Mouse (Mus musculus) lung, postnatal 0 days (tissue): ENCODE data around the gene Tusc2. TPM values are rescaled to one million over a fixed set of nuclear protein-coding genes. Genes with fewer than 3 reads are reported as not detected.
A peak's percentile ranks its signal among the peaks of the same experiment; 100 is the strongest.

Experiments
- ATAC-seq: fragments of 200-750 bp; cut with Nextera tagmentation; 2 replicates; pipeline ENCODE4 v1.8.0; 2017; ENCODE audit warnings: moderate library complexity
- DNase-seq: peaks from one replicate; pipeline ENCODE4 v3.0.0-alpha.2; 2016; ENCODE audit warnings: low spot score
- H3K27ac ChIP-seq: fragments of 300-500 bp; sonication (generic); 2 replicates; pipeline ENCODE4 v1.5.1; 2014; ENCODE audit warnings: antibody characterized with exemption, mild to moderate bottlenecking, low read length, mixed read lengths
- H3K27me3 ChIP-seq: fragments of 300-500 bp; sonication (generic); replicated peaks from 2 replicates; pipeline ENCODE4 v1.6.1; 2014; ENCODE audit warnings: low read length, mixed read lengths; ENCODE audit not compliant: insufficient read depth
- H3K36me3 ChIP-seq: fragments of 300-500 bp; sonication (generic); 2 replicates; pipeline ENCODE4 v1.6.1; 2014; ENCODE audit warnings: low read length, mixed read lengths; ENCODE audit not compliant: insufficient read depth
- H3K4me1 ChIP-seq: fragments of 300-500 bp; sonication (generic); 2 replicates; pipeline ENCODE4 v1.6.1; 2014; ENCODE audit warnings: antibody characterized with exemption, low read depth, low read length, mixed read lengths; ENCODE audit not compliant: insufficient read depth
- H3K4me2 ChIP-seq: fragments of 300-500 bp; sonication (generic); replicated peaks from 2 replicates; pipeline ENCODE4 v1.6.1; 2014; ENCODE audit warnings: low read depth, mild to moderate bottlenecking, low read length, moderate library complexity, mixed read lengths
- H3K4me3 ChIP-seq: fragments of 300-500 bp; sonication (generic); 2 replicates; pipeline ENCODE4 v1.5.1; 2014; ENCODE audit warnings: low read depth, low read length
- H3K9ac ChIP-seq: fragments of 300-500 bp; sonication (generic); replicated peaks from 2 replicates; pipeline ENCODE4 v1.6.1; 2014; ENCODE audit warnings: low read depth, mild to moderate bottlenecking
- H3K9me3 ChIP-seq: fragments of 300-500 bp; sonication (generic); 2 replicates; pipeline ENCODE4 v1.6.1; 2016; ENCODE audit warnings: low read length, mixed read lengths
- CTCF ChIP-seq: IDR thresholded peaks from 2 replicates; pipeline ENCODE4 v1.5.1; 2016; ENCODE audit warnings: antibody characterized with exemption, mild to moderate bottlenecking
- EP300 ChIP-seq: IDR thresholded peaks from 2 replicates; pipeline ENCODE4 v1.6.1; 2016; ENCODE audit warnings: antibody characterized with exemption, mild to moderate bottlenecking, control low read depth
- WGBS: fragments of 180-500 bp; shearing (Covaris S2); extraction: QIAGEN DNeasy Blood & Tissue Kit; methylation state at CpG from one replicate; pipeline ENCODE4 v1.1.7; 2014; 5-methylcytosine and 5-hydroxymethylcytosine counted together
- polyA plus RNA-seq: library from polyadenylated mRNA; unstranded; fragments of >200 nt; fragmentation: Nextera tagmentation; extraction: Ambion mirVana; gene quantifications from 2 replicates; pipeline ENCODE4 v1.2.1, GENCODE M21; 2015

The Tusc2 gene
- polyA plus RNA-seq, 1 experiment from 2014 or later, result 41.5 TPM

DNA sequence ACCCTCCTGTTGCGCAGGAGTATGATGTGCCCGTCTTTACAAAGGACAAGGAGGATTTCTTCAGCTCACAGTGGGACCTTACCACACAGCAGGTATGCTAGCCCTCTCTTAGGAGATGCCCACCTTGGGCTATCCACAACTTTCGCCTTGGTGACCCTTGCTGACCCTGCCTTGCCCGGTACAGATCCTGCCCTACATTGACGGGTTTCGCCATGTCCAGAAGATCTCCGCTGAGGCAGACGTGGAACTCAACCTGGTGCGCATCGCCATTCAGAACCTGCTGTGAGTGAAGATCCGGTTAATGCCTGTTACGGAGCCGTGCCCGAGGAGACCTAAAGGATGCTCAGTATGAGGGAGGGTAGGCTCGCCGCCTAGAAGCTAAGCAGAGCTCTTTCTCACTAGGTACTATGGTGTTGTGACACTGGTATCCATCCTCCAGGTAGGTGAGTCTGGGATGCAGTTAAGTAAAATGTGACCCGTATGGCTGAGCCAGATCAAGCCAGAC is 18.8 kb upstream of the Tusc2 start:
- Histone ChIP-seq H3K27ac (no peak overlapping the region), H3K9me3 (no peaks in the 10 kb centered on the region), H3K4me2 (no peak overlapping the region), H3K9ac (no peak overlapping the region), H3K4me1 (peaks cover 14% of the 10 kb centered on the region), H3K27me3 (no peaks in the 10 kb centered on the region), H3K36me3 (0 out of 2 replicates have a peak, but pooled peaks cover 14% of the 10 kb centered on the region), H3K4me3 (no peak overlapping the region)
- DNase-seq (no peak), ATAC-seq (no peak)
- 94% methylated on average over 17 of the region's 17 CpGs for WGBS
- TF ChIP-seq CTCF, result no peak
- no peak for TF ChIP-seq EP300

DNA sequence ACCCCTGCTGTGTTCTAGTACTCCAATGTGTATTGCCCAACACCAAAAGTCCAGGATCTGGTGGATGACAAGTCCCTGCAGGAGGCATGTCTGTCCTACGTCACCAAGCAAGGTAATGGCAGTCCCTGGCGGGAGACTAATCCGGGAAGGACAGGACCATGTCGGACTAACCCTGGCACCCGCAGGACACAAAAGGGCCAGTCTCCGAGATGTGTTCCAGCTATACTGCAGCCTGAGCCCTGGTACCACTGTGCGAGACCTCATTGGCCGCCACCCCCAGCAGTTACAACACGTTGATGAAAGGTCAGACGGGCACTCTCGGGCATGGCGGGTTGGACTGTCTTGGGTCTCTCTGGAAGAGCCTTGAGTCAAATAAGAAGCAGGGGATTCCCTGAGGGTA is 18.3 kb upstream of the Tusc2 start:
- Histone ChIP-seq H3K27me3 (no peaks in the 10 kb centered on the region), H3K36me3 (0 out of 2 replicates have a peak, but pooled peaks cover 11% of the 10 kb centered on the region), H3K9me3 (no peaks in the 10 kb centered on the region), H3K4me3 (no peak overlapping the region), H3K4me1 (peaks cover 14% of the 10 kb centered on the region), H3K4me2 (no peak overlapping the region), H3K27ac (no peak overlapping the region), H3K9ac (no peak overlapping the region)
- no peak for ATAC-seq
- 92% methylated on average over 12 of the region's 12 CpGs for WGBS
- no peak for DNase-seq
- TF ChIP-seq CTCF (no peak), EP300 (no peak)

DNA sequence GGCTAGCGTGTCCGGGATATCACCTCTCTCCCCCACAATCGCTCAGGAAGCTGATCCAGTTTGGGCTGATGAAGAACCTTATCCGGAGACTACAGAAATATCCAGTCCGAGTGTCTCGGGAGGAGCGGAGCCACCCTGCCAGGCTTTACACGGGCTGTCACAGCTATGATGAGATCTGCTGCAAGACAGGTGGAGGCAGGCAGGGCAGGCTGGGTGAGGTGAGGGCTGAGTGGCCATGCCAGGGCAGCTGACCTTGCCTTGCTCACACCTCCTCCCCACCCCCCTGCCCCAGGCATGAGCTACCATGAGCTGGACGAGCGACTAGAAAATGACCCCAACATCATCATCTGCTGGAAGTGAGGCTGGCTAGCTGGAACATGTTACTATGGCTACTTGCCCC is 17.9 kb upstream of the Tusc2 start:
- H3K36me3 ChIP-seq, result 0 out of 2 replicates have a peak, but pooled peaks cover 6% of the 10 kb centered on the region
- H3K9me3 ChIP-seq, result no peaks in the 10 kb centered on the region
- no peaks in the 10 kb centered on the region for H3K27me3 ChIP-seq
- no peak overlapping the region for H3K27ac ChIP-seq
- DNase-seq (no peak), ATAC-seq (no peak)
- H3K4me2 ChIP-seq, result no peak overlapping the region
- H3K4me1 ChIP-seq, result peaks cover 14% of the 10 kb centered on the region
- H3K4me3 ChIP-seq, result no peak overlapping the region
- H3K9ac ChIP-seq, result no peak overlapping the region
- 81% methylated on average over 10 of the region's 10 CpGs for WGBS
- TF ChIP-seq EP300 (no peak), CTCF (no peak)

DNA sequence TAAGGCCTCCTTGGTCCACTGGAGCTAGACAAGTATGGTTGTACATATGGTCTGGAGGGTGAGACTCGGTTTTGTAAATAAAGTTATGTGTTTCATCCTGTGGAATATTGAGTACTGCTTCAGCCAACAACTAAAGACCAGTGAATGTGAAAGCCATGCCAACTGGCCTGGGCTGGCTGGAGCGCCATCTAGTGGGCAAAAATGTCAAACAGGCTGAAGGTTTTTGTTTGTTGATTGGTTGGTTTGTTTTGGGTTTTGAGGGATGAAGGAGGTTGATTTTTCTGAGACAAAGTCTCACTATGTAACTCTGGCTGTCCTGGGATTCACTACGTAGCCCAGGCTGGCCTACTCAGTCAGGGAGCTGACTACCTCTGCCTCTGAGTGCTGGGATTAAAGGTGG is 17.5 kb upstream of the Tusc2 start:
- no peak overlapping the region for H3K4me3 ChIP-seq
- H3K27ac ChIP-seq, result no peak overlapping the region
- DNase-seq, result peak; percentile 74
- H3K4me1 ChIP-seq, result peaks cover 14% of the 10 kb centered on the region
- H3K36me3 ChIP-seq, result 0 out of 2 replicates have a peak, but pooled peaks cover 6% of the 10 kb centered on the region
- H3K4me2 ChIP-seq, result no peak overlapping the region
- no peak for TF ChIP-seq EP300
- TF ChIP-seq CTCF, result peak; percentile 93
- ATAC-seq, result no peak
- H3K27me3 ChIP-seq, result no peaks in the 10 kb centered on the region
- H3K9ac ChIP-seq, result no peak overlapping the region
- 14% methylated on average over 3 of the region's 3 CpGs for WGBS
- no peaks in the 10 kb centered on the region for H3K9me3 ChIP-seq

DNA sequence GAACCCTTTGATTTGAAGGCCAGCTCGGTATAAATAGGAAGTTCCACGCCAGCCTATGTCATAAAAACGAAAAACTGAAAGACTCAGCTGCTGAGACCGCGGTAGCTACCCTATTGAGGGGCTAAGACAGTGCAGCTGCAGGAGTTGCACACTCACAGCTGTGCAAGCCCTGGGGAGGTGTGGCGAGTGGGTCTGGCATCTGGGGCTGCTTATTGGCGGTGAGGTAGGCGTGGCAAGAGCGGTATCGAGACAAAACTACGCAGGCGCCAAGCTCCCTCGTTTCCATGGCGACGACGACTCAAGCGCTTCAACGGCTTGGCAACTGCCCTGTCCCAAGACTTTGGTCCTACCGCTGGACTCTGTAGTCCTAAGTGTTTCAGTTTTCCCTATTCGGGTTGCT is 16.0 kb upstream of the Tusc2 start, which contains the start of gene Zmynd10:
TSS of gene Zmynd10 (plus strand) at position 273 of the 400 bp plus-strand sequence.
- H3K27ac ChIP-seq, result no peak within 1 kb of the TSS
- DNase-seq, result peak; percentile 97
- H3K4me1 ChIP-seq, result peaks cover 17% of the 10 kb centered on the region
- peak within 1 kb of the TSS; percentile 46 for H3K4me2 ChIP-seq
- no peak within 1 kb of the TSS for H3K4me3 ChIP-seq
- H3K36me3 ChIP-seq, result 0 out of 2 replicates have a peak, but pooled peaks cover 6% of the 10 kb centered on the region
- TF ChIP-seq CTCF (no peak), EP300 (no peak)
- WGBS, result 3% methylated on average over 20 of the region's 20 CpGs
- no peaks in the 10 kb centered on the region for H3K9me3 ChIP-seq
- no peak within 1 kb of the TSS for H3K9ac ChIP-seq
- no peaks in the 10 kb centered on the region for H3K27me3 ChIP-seq
- ATAC-seq, result peak; percentile 67

DNA sequence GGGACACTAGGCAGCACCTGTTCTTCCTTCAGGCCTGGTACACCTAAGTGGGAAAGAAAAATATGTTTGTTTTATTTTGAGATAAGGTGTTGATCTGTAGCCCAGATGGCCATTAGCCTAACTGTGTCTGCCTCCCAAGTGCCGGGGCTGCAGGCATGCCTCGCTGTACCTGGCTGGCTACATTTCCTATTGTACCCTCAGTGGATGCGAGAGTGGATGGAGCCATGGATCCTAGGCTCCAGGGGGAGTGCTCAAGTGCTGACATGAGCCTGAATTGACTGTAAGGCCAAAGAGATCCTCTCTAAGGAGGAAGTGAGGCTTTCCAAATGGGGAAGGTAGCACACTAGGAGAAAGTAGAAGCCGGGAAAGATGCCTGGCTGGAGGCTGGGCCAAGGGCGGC is 15.1 kb upstream of the Tusc2 start:
- Histone ChIP-seq H3K9ac (no peak overlapping the region), H3K4me2 (no peak overlapping the region), H3K36me3 (0 out of 2 replicates have a peak, but pooled peaks cover 6% of the 10 kb centered on the region), H3K4me1 (peaks cover 19% of the 10 kb centered on the region), H3K9me3 (no peaks in the 10 kb centered on the region), H3K4me3 (no peak overlapping the region), H3K27ac (no peak overlapping the region), H3K27me3 (no peaks in the 10 kb centered on the region)
- DNase-seq, result no peak
- WGBS, result 71% methylated on average over 5 of the region's 5 CpGs
- ATAC-seq, result no peak
- no peak for TF ChIP-seq EP300
- TF ChIP-seq CTCF, result no peak
